Mouse (Mus musculus): ENCODE measurements around the gene Stap2.

DNA sequence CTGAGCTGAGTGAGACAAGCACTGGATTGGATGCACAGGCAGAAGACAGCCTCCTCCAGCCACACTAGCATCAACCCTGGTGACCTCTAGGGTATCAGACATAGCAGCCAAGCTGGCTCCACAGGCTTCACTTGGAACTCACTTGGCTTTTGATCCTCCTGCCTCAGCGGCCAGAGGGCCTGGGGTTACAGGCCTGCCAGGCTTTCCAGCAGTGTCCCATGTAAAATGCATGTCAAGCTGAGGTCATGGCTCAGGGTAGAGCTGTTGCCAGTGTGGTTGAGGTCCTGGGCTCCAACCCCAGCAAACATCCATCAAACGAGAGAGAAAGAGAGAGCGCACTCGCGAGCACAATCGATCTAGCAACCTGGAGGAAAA is 29.3 kb upstream of the Stap2 start:
- TF ChIP-seq CTCF (IDR thresholded peaks at IDR 0.05; ENCODE audit: borderline replicate concordance, insufficient read depth, low read depth, low read length) (no peak), POLR2A (IDR thresholded peaks at IDR 0.05; ENCODE audit: borderline replicate concordance, insufficient read depth, low read length) (no peak)
